Mouse (Mus musculus): ENCODE data around the gene Macf1.

DNA sequence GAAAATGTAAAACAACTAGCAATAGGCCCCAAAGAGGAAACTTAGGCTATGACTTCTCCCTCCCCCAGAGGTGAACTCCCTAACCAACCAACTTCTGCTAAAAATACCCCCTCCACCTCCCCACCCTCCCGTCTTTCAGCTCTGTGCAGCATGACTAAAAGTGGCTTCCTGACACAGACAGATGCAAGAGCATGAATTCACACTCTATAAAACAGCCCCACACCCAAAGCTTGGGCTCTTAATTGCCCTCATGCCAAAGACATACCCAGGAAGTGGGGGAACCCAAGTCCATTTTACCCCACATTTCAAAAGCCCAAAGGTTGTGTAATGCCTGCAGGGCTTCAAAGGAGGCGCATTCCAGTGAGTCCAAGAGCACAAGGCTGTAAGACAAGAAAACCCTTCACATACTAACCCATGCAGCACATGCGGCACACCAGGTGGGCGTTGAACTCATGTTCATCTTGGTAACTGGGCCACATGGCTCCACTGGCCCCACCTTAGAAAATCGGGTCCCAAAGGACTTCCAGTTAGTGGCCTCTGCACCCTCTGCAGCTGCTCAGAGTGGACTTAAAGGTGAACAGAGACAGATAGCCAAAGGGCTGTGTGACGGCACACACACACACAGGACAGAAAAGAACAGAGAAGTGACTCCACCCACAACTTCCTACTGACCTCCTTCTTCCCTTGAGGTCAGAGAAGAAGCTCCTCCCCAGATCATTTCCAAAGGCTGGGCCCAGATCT, 119.9 kb downstream of the Macf1 start:
- TF ChIP-seq POLR2A (IDR thresholded peaks at IDR 0.05; ENCODE audit: low read depth, low read length) (peak; percentile 81), CTCF (IDR thresholded peaks at IDR 0.05; ENCODE audit: extremely low read depth, insufficient read depth, insufficient read length, insufficient replicate concordance) (no peak)
